Mouse (Mus musculus): ENCODE data around the gene Gpr179.

DNA sequence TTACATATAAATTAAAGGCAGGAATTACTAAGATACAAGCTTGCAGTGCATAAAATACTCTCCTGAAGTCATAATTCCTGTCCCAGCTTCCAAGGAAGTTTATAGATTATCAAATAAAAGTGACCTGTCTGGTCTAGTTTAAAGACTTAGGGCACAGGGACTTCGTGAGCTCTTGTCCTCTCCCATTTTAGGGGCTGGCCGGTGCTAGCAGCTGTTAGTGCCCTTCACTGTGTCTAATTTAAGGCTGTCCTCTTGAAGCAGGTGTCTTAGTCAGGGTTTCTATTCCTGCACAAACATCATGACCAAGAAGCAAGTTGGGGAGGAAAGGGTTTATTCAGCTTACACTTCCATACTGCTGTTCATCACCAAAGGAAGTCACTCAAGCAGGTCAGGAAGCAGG is 21.5 kb upstream of the Gpr179 start:
- TF ChIP-seq CTCF (IDR thresholded peaks at IDR 0.05; ENCODE audit: low read depth) (no peak), EP300 (IDR thresholded peaks at IDR 0.05; ENCODE audit: low read depth) (no peak)
